Mouse (Mus musculus): ENCODE data around the gene Trappc5. TPM values are rescaled to one million over a fixed set of nuclear protein-coding genes. Genes with fewer than 3 reads are reported as not detected.

The Trappc5 gene
- polyA plus RNA-seq (2015; fragmentation: Nextera tagmentation; extraction: Ambion mirVana) = 38.4 and 39.4 TPM in 2 replicates

DNA sequence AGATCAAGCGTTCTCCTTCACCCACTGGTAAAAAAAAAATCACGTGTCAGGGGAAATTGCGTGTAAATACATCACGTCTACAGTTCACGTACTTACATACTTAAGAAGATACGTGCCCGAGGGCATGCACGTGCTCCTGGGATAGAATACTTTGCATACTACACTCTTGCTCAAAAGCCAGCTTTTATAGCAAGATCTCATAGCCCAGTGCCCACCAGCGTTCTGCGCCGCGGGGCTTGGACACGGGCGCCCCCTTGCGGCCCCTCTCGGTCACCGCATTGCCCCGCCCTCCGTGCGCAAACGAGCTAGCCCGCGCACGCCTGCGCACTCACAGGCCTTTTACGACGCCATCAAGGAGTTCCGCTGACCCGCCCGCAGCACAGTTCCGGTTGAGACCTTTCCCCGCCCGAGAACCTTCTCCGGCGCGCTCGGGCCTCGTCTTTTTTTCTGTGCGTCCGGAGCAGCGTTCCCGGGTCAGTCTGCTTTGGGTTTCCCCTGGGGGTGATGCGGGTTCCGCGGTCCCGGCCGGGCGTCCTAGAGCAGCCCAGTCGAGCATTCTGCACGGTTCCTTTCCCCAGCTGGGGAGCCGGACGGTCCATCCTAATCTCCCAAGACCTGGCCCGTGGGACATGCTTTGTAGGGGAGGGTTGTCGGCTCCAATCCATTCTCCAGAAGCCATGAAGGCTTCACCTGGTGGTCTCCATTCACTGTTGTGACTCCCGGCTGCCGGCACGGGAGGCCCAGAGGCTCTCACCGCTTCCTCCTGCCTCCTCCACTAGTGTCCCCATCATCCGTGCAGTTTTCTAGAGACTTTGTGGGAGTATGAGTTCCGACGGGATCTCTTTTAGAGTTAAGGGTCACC, at the start of gene Trappc5:
Gene Trappc5, plus strand, starts transcription at position 169 of the 862 bp plus-strand sequence.
- Histone ChIP-seq H3K9me3 (no peaks in the 10 kb centered on the region), H3K27me3 (no peaks in the 10 kb centered on the region), H3K4me1 (peaks cover 37% of the 10 kb centered on the region), H3K27ac (peak within 1 kb of the TSS; percentile 94), H3K36me3 (peaks cover 26% of the 10 kb centered on the region), H3K9ac (peak within 1 kb of the TSS; percentile 95), H3K4me2 (peak within 1 kb of the TSS; percentile 71), H3K4me3 (peak within 1 kb of the TSS; percentile 84)
- under 1% methylated on average over 61 of the region's 61 CpGs for WGBS
- ATAC-seq (ENCODE audit: borderline replicate concordance, extremely low read depth, low FRiP score, low TSS enrichment) = peak; percentile 82

DNA sequence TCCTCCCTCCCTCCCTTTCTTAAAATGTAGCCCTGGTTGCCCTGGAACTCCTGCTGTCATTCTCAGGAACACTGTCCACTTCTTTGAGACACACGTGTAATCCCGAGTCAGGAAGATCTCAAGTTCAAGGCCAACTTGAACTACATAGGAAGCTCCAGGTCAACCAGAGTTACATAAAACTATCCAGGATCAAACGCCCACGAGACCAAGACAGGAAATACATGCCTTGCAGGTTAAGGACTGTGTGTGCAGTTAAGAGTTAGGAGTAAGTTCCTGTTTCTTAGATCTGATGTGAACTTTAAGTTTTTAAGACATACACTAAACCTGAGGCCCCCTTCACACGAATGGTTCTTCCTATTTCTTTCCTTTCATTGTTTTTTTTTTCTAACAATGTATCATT, 49.1 kb upstream of the Trappc5 start:
- H3K36me3 ChIP-seq = no peaks in the 10 kb centered on the region
- no peak overlapping the region for H3K27ac ChIP-seq
- H3K4me2 ChIP-seq = no peak overlapping the region
- H3K9me3 ChIP-seq = no peaks in the 10 kb centered on the region
- WGBS = 50% methylated on average over 5 of the region's 5 CpGs
- no peak overlapping the region for H3K4me3 ChIP-seq
- no peak for ATAC-seq (ENCODE audit: borderline replicate concordance, extremely low read depth, low FRiP score, low TSS enrichment)
- no peak overlapping the region for H3K9ac ChIP-seq
- H3K27me3 ChIP-seq = peaks cover 8% of the 10 kb centered on the region; the same call in 1 of the 2 replicates
- H3K4me1 ChIP-seq = peaks cover 5% of the 10 kb centered on the region

DNA sequence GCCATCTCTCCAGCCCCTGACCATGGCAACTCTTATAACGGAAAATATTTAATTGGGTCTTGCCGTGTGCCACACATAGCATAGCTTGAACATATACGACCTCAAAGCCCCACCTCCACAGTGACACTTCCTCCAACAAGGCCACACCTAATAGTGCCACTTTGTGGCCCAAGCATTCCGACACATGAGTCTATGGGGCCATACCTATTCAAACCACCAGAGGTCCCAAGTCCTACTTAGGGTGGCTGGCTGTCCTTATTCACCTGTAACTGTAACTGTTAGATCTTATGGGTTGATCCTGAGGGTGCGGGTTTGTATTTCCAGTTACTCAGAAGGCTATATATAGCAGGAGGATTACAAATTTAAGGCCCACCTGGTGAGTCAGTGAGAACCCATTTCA, 48.1 kb upstream of the Trappc5 start:
- Histone ChIP-seq H3K4me2 (no peak overlapping the region), H3K36me3 (no peaks in the 10 kb centered on the region), H3K27me3 (peaks cover 8% of the 10 kb centered on the region; the same call in 1 of the 2 replicates), H3K27ac (no peak overlapping the region), H3K4me3 (no peak overlapping the region), H3K4me1 (no peaks in the 10 kb centered on the region), H3K9me3 (no peaks in the 10 kb centered on the region), H3K9ac (no peak overlapping the region)
- WGBS = 19% methylated on average over 5 of the region's 5 CpGs
- no peak for ATAC-seq (ENCODE audit: borderline replicate concordance, extremely low read depth, low FRiP score, low TSS enrichment)

DNA sequence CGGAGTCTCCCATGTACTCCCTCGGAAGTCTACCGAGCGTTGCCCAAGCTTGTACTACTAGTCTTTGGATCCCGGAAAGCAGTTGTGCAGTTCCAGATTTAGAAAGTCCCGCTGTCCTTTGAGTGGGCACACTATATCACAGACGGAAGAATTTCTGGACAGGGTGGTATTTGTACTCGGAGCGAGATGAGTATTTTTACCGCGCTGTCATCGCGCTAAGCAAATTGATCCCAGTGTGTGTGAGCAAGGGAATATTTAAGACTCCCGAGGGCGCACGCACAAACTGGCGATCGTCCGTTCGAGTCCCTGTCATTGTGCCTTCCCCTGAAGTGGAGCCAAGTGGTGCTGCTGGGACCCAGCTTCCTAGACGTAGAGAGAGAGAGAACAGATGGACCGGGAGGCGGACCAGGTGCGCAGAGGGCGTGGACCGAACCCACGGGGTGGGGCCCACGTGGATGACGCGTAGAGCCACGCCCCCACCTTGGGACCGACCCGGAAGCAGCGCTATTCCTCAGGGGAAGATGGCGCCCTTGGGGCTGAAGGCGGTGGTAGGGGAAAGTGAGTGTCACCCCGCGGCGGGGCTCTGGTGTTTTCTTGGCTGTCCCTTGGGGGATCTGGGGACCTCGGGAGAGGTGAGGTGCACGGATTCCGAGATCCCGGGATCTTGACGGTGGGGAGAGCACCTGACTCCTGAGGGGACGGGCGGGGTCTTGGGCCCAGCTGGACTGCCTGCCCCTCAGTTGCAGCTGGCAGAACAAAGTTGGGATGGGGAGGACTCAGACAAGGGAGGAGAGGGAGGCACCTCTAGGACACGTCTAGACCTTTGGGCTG, 45.2 kb upstream of the Trappc5 start, which contains the start of gene Stxbp2:
Gene Stxbp2, plus strand, starts transcription at position 309 of the 831 bp plus-strand sequence.
- H3K9ac ChIP-seq = peak within 1 kb of the TSS; percentile 52
- H3K27ac ChIP-seq = no peak within 1 kb of the TSS
- 5% methylated on average over 47 of the region's 47 CpGs for WGBS
- H3K36me3 ChIP-seq = no peaks in the 10 kb centered on the region
- no peaks in the 10 kb centered on the region for H3K4me1 ChIP-seq
- peak; percentile 91 for ATAC-seq (ENCODE audit: borderline replicate concordance, extremely low read depth, low FRiP score, low TSS enrichment)
- H3K27me3 ChIP-seq = peaks cover 8% of the 10 kb centered on the region; the same call in 1 of the 2 replicates
- H3K4me2 ChIP-seq = peak within 1 kb of the TSS; percentile 75
- peak within 1 kb of the TSS; percentile 63 for H3K4me3 ChIP-seq
- H3K9me3 ChIP-seq = no peaks in the 10 kb centered on the region

DNA sequence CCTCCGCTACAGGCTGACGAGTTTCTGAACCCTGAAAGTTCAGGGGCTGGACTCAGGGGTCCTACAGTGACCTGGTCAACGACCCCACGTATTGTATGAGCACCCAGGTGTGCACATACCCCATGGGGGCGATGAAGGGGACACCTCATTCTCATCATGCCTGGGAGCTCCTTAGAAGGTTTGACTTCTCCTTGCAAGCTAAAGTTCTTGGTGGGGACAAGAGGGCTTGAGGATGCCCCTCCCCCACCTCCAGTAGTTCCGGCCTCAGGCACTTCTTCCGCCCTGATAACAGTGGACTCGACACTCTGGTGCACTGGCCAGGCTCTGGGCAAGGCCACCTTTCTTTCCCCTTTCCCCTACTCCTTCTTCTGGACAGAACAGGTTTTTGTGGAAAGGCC, 44.6 kb upstream of the Trappc5 start:
- Histone ChIP-seq H3K36me3 (no peaks in the 10 kb centered on the region), H3K4me2 (peak overlapping the region; percentile 75), H3K9ac (peak overlapping the region; percentile 52), H3K9me3 (no peaks in the 10 kb centered on the region), H3K27ac (no peak overlapping the region), H3K27me3 (peaks cover 8% of the 10 kb centered on the region; the same call in 1 of the 2 replicates), H3K4me1 (no peaks in the 10 kb centered on the region), H3K4me3 (peak overlapping the region; percentile 63)
- ATAC-seq (ENCODE audit: borderline replicate concordance, extremely low read depth, low FRiP score, low TSS enrichment) = peak; percentile 51
- WGBS = 11% methylated on average over 8 of the region's 8 CpGs

DNA sequence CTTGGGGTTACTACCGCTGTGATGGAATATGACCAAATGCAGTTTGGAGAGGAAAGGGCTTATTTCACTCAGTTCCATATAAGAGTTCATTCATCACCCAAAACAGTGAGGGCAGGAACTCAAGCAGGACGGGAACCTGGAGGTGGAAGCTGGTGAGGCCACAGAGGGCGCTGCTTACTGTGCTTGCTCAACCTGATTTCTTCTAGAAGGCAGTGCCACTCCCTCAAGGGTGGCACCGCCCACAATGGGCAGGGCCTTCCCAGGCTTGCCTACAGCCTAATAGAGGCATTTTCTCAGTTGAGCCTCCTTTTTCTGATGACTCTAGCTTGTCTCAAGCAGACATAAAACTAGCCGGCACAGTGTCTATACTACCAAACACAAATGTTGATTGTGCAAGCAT, 30.3 kb upstream of the Trappc5 start:
- H3K27me3 ChIP-seq = no peaks in the 10 kb centered on the region
- WGBS = 14% methylated on average over 5 of the region's 5 CpGs
- H3K4me1 ChIP-seq = no peaks in the 10 kb centered on the region
- ATAC-seq (ENCODE audit: borderline replicate concordance, extremely low read depth, low FRiP score, low TSS enrichment) = no peak; the same call in 1 of the 2 replicates
- H3K9ac ChIP-seq = no peak overlapping the region
- H3K9me3 ChIP-seq = no peaks in the 10 kb centered on the region
- no peak overlapping the region for H3K27ac ChIP-seq
- H3K4me3 ChIP-seq = no peak overlapping the region
- no peak overlapping the region for H3K4me2 ChIP-seq
- H3K36me3 ChIP-seq = no peaks in the 10 kb centered on the region

DNA sequence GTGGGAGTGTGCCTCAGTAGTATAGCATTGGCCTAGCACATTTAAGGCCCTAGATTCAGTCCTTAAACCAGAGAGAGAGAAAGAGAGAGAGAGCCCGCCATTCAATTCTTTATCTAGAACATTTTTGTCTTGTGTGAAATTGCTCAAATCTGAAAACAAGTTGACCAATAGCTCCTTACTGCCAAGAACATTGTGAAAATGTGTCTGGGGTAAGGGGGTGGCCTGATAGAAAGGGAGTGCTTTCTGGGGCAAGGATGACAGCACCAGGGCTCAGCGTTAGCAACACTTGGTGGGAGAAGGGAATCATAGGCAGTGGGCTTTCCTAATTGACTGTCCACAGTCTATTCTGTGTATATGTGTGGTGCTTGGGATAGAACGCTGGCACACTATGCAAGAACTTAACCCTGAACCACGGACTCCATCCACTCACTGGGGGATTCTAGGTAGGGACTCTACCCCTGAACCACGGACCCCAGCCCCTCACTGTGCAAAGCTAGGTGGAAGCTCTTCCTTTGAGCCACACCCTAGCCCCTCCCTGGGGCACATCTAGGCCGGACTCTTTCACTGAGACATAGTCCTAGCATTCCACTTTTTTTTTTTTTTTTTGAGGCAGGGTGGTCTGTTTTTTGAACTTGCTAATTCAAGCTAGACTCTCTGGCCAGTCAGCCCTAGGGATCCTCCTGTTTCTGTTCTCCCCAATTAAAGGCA, 29.1 kb upstream of the Trappc5 start:
- H3K27me3 ChIP-seq = no peaks in the 10 kb centered on the region
- no peak overlapping the region for H3K4me3 ChIP-seq
- WGBS = 80% methylated on average over 6 of the region's 6 CpGs
- ATAC-seq (ENCODE audit: borderline replicate concordance, extremely low read depth, low FRiP score, low TSS enrichment) = no peak
- no peaks in the 10 kb centered on the region for H3K9me3 ChIP-seq
- no peak overlapping the region for H3K9ac ChIP-seq
- no peak overlapping the region for H3K27ac ChIP-seq
- H3K36me3 ChIP-seq = no peaks in the 10 kb centered on the region
- H3K4me1 ChIP-seq = no peaks in the 10 kb centered on the region
- no peak overlapping the region for H3K4me2 ChIP-seq

DNA sequence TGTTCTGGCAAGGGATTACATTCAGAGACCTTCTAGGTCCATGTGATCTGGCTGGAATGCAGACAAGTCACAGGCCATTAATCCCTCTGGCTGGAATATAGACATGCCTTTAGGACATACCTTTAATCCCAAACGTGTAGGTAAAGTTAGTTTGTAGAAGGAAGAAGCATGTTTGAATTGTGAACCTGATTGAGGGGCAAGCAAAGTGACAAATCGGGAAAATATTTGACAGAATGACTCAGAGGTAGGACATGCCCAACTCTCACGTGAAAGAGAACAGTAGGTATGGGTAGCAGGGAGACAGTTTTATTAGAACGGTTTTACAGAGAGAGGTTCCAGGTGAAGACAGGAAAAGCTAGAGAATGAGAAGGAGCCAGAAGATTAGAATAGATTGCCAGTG, 28.5 kb upstream of the Trappc5 start:
- Histone ChIP-seq H3K27ac (no peak overlapping the region), H3K4me1 (no peaks in the 10 kb centered on the region), H3K36me3 (no peaks in the 10 kb centered on the region), H3K4me3 (no peak overlapping the region), H3K4me2 (no peak overlapping the region), H3K27me3 (no peaks in the 10 kb centered on the region), H3K9ac (no peak overlapping the region), H3K9me3 (no peaks in the 10 kb centered on the region)
- 63% methylated on average over 4 of the region's 4 CpGs for WGBS
- ATAC-seq (ENCODE audit: borderline replicate concordance, extremely low read depth, low FRiP score, low TSS enrichment) = no peak

DNA sequence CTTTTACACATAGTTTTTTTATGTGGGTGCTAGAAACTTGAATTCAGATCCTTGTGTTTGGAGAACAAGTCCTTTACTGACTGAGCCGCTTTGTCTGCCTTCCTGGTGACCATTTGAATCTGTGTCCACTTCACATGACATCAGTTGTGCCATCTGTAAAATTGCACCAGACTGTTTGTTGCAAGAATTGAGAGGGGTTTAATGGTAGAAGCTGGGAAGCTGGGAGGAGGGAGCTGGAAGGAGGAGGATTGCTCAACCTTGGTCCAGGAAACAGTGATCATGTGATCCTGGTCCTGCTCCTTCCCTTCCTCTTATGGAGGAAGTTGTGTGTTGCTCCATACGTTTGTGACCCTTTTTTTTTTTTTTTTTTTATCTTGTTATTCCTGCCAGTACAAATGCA, 27.8 kb upstream of the Trappc5 start:
- H3K4me1 ChIP-seq = no peaks in the 10 kb centered on the region
- no peak for ATAC-seq (ENCODE audit: borderline replicate concordance, extremely low read depth, low FRiP score, low TSS enrichment)
- no peak overlapping the region for H3K9ac ChIP-seq
- H3K9me3 ChIP-seq = no peaks in the 10 kb centered on the region
- no peak overlapping the region for H3K27ac ChIP-seq
- no peak overlapping the region for H3K4me2 ChIP-seq
- H3K4me3 ChIP-seq = no peak overlapping the region
- no peaks in the 10 kb centered on the region for H3K36me3 ChIP-seq
- no peaks in the 10 kb centered on the region for H3K27me3 ChIP-seq
- 53% methylated on average over 2 of the region's 2 CpGs for WGBS

DNA sequence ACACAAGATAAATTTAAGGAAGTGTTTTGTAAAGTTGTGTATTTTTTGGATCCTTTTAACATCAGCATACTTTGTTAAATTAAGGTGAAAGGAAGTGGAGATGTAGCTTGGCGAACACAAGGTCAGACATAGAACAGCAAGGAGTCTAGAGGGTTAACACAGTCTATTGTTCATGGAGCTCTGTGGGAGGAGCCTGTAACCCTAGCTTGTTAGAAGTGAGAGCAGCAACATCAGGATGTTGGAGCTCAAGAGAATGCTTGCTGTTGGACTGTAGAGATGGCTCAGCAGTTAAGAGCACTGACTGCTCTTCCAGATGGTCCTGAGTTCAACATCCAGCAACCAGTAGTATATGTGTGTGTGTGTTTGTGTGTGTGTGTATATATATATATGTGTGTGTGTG, 27.1 kb upstream of the Trappc5 start:
- Histone ChIP-seq H3K4me1 (no peaks in the 10 kb centered on the region), H3K4me3 (no peak overlapping the region), H3K4me2 (peak overlapping the region; percentile 15; the same call in 1 of the 2 replicates), H3K27ac (no peak overlapping the region), H3K9ac (no peak overlapping the region), H3K27me3 (no peaks in the 10 kb centered on the region), H3K36me3 (no peaks in the 10 kb centered on the region), H3K9me3 (no peaks in the 10 kb centered on the region)
- 42% methylated on average over 1 of the region's 1 CpGs for WGBS
- ATAC-seq (ENCODE audit: borderline replicate concordance, extremely low read depth, low FRiP score, low TSS enrichment) = no peak

DNA sequence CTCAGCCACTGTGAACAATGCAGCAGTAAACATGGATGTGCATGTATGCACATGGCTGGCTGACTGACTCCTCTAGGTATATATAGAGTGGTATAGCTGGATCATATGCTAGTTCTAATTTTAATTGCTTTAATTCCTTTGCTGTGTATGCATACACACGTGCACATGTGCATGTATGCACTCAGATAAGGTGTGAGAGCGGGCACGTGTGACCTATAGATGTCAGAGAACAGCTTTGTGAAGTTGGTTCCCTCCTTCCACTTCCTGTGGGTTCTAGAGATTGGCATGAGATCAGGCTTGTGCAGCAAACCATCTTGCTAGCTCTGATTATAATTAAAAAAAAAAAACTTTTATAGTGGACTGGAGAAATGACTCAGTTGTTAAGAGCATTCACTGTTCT, 23.3 kb upstream of the Trappc5 start:
- H3K4me3 ChIP-seq = no peak overlapping the region
- no peak for ATAC-seq (ENCODE audit: borderline replicate concordance, extremely low read depth, low FRiP score, low TSS enrichment)
- 67% methylated on average over 3 of the region's 3 CpGs for WGBS
- H3K9me3 ChIP-seq = no peaks in the 10 kb centered on the region
- no peak overlapping the region for H3K9ac ChIP-seq
- H3K36me3 ChIP-seq = no peaks in the 10 kb centered on the region
- no peak overlapping the region for H3K4me2 ChIP-seq
- no peaks in the 10 kb centered on the region for H3K4me1 ChIP-seq
- H3K27ac ChIP-seq = no peak overlapping the region
- H3K27me3 ChIP-seq = no peaks in the 10 kb centered on the region
